Mouse (Mus musculus): ENCODE results near the gene Itga3. TPM values are rescaled to one million over a fixed set of nuclear protein-coding genes. Genes with fewer than 3 reads are reported as not detected.

Gene Itga3
- total RNA-seq, 1 experiment from 2014 or later = 0.23 TPM

DNA sequence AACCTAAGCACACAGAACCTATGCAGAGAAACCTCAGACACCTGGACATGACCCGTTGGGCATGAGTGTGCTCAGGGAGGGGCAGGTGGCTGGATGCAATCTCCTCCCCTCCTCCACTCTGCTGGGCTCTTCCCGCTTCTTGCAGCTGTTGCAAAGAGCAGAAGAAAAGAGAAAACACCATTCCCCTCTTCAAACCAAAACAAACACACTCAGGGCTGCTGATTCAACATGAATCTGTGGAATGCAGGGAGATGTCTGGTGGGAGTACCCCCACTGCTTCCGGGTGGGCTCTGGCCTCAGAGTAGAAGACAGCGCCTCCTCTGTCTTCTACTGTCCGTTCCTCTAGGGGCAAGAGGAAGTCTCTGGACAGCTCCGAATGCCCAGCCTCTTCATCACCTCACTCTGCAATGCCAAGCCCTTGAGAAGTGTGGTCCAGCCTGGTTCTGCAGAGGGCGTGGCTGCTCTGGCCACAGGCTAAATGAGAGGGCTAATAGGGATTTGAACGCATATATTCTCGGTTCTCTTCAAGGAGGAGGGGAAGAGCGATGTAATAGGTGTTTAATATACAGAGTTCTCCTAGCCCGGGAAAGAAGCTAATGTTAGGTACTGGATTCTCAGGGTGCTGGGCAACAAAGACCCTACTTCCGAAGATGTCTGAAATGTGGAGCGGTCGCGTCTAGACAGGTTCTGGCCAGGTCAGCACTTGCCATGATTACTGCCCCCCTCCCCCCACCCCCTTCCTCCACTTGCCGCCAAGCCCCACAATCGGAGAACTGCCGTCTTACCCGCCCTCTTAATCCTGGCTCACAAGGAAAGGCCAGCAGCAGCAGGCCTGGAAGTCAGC, 1.2 kb downstream of the Itga3 start:
- ATAC-seq (ENCODE audit: extremely low read depth, insufficient number of reproducible peaks, low FRiP score, poor library complexity, severe bottlenecking) = no peak

GRCm38 (mm10) chr11:95074694-95075093, 1.9 kb downstream of the Itga3 start:
- no peak for ATAC-seq (ENCODE audit: extremely low read depth, insufficient number of reproducible peaks, low FRiP score, poor library complexity, severe bottlenecking)

- ATAC-seq (ENCODE audit: extremely low read depth, insufficient number of reproducible peaks, low FRiP score, poor library complexity, severe bottlenecking) = no peak
Measured at GRCm38 (mm10) chr11:95073835-95074234, 2.8 kb downstream of the Itga3 start.

DNA sequence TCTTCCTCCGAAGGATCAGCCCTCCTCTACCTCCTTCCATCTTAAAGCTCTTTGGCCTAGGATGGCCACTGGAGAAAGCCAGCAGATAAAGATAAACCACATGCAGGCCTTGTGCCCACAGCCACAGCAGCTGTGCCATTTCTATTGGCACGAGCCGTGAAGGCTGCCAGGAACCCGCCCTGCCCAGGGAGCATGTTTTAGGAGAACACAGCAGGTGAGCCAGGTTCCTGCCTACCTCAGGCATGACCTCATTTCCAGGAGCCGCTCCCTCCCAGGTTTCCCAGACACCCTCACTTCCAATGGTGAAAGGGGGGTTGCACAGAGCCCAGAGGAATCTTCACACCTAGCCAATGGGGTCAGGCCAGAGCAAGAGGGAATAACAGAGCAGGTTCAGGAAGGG, 3.8 kb downstream of the Itga3 start:
- no peak for ATAC-seq (ENCODE audit: extremely low read depth, insufficient number of reproducible peaks, low FRiP score, poor library complexity, severe bottlenecking)

- no peak for ATAC-seq (ENCODE audit: extremely low read depth, insufficient number of reproducible peaks, low FRiP score, poor library complexity, severe bottlenecking)
Measured at GRCm38 (mm10) chr11:95072136-95072535, 4.5 kb downstream of the Itga3 start.

- ATAC-seq (ENCODE audit: extremely low read depth, insufficient number of reproducible peaks, low FRiP score, poor library complexity, severe bottlenecking) = no peak
Measured at GRCm38 (mm10) chr11:95071266-95071665, 5.3 kb downstream of the Itga3 start.

DNA sequence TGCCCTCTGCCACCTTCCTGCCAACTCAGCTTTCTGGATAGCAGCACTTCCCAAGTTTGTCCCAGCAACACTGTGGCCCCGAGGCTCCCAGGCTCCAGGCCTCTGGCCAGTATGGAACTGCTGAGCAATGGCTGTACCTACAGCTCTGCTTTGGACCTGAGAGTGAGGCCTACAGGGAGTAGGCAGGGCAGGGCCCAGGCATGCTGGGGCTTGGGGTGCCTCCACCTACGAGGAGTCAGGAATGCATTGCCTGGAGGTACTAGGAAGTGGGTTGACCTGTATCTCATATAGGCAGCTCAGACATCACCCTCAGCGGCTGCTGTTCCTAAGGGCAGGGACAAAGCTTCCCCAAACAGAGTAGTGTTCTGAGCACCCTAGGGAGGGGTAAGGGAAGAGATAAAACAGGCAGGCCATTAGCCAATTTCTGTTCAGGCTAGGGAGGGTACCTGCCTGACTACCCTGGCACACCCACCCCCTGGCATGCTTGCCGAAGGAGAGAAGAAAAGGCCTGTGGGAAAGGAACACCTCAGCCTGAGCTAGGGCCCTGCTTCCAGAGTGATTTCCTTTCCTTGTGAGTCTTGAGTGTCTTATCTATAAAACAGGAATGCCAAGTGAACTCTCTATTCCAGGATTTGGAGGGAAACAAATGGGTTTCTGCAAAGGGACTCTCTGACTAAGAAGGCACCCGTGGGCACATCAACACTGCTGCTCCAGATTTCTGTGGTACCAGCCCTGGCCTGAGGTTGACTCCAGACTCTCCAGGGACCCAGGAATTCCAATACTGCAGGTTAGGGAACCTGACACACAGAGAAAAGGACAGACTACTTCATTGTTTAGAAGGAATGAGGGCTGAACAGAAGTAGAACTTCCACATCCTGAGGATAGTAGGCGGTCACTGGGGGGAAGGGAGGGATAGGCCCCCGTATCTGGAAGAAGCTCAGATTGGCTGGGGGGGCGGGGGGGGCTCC, 6.2 kb downstream of the Itga3 start:
- ATAC-seq (ENCODE audit: extremely low read depth, insufficient number of reproducible peaks, low FRiP score, poor library complexity, severe bottlenecking) = no peak

GRCm38 (mm10) chr11:95069226-95069957, 7.2 kb downstream of the Itga3 start:
- no peak for ATAC-seq (ENCODE audit: extremely low read depth, insufficient number of reproducible peaks, low FRiP score, poor library complexity, severe bottlenecking)

DNA sequence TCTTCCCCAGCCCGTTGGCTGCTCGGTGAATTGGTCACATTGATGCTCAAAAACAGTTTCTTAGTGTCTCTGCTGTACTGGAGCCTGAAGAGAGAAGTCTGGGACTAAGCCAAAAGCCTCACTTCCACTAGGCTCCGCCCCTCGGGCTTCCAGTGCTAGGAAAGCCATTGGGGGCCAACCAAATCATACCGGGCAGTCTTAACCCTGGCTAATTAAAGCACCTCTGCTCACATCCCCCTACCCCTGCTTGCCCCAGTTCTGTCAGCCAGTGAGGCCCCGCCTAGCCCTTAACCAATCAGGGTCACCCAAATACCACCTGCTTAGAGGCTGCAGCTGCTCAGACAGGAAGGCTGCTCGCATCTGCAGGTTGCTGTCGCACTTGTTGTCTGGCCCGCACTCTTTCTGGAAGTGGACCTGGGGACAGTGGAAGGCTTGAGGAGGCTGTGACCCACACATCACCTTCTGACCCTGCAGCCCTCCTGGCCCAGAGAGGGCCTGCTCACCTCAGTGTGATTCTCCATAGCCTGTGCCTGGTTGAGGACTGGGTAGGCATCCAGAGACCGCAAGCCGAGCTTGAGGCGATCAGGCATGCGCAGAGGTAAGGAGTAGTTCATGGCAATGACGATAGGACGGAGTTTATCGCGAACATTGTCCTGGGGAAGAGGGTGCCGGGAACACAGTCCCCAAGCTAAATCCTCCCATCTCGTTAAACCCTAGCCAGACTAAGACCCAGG, 19.7 kb downstream of the Itga3 start:
- ATAC-seq (ENCODE audit: extremely low read depth, insufficient number of reproducible peaks, low FRiP score, poor library complexity, severe bottlenecking) = no peak

- no peak for ATAC-seq (ENCODE audit: extremely low read depth, insufficient number of reproducible peaks, low FRiP score, poor library complexity, severe bottlenecking)
Measured at GRCm38 (mm10) chr11:95053062-95053461, 23.5 kb downstream of the Itga3 start.

DNA sequence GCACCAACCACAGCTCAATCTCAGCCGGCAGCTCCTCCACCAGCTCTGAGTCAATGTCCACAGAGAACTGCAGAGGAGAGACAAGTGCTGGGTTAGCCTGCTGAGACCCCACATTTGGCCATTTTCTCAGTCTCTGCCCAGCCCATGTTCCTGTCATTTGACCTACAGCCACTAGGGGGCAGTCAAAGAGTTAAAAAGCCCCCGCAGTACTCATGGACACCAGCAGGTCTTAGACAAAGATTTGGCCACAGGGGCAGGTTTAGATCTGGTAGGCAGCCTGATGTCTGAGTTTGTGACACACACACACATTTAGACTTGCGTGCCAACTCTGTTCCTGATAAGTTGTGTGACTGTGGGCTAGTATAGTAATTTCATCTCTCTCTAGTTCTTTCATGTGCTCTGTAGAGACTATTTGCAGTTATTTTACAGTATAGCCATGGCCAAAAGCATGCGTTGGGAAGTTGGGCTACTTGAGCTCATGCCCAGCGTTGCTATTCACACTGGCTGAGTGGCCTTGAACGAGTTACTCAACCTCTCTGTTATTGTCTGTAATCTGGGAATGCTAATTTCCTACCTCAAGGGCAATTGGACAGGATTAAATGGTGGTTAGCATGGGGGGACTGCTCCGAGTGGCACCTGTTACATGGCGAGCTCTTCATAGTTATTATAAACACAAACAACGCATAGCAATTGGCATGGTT, 29.5 kb downstream of the Itga3 start:
- peak; percentile 68 for ATAC-seq (ENCODE audit: extremely low read depth, insufficient number of reproducible peaks, low FRiP score, poor library complexity, severe bottlenecking)

- no peak for ATAC-seq (ENCODE audit: extremely low read depth, insufficient number of reproducible peaks, low FRiP score, poor library complexity, severe bottlenecking)
Measured at GRCm38 (mm10) chr11:95044185-95044870, 32.3 kb downstream of the Itga3 start.

- ATAC-seq (ENCODE audit: extremely low read depth, insufficient number of reproducible peaks, low FRiP score, poor library complexity, severe bottlenecking) = no peak
Measured at GRCm38 (mm10) chr11:95043608-95044007, 33.0 kb downstream of the Itga3 start.

DNA sequence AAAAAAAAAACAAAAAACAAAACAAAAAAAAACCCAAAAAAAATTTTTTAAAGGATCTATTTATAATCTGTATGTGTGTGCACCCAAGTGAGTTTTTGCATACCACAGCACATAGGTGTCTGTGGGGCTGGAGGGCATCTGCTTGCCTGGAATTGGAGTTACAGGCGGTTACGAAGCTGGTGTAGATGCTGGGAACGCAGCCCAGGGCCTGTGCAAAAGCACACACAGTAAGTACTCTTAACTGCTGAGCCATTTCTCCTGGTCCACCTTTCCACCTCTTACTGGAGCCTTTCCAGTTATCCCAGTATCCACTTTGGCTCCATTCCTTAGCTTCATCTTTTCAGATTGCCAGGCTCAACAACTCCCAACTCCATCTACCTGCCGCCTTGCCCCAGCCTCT, 33.5 kb downstream of the Itga3 start:
- no peak for ATAC-seq (ENCODE audit: extremely low read depth, insufficient number of reproducible peaks, low FRiP score, poor library complexity, severe bottlenecking)

- 0 out of 2 replicates have a peak, but pooled peaks have one; percentile 24 for ATAC-seq (ENCODE audit: extremely low read depth, insufficient number of reproducible peaks, low FRiP score, poor library complexity, severe bottlenecking)
Measured at GRCm38 (mm10) chr11:95042096-95042495, 34.5 kb downstream of the Itga3 start.

GRCm38 (mm10) chr11:95041139-95041609, 35.4 kb downstream of the Itga3 start, which contains the start of gene Pdk2:
Gene Pdk2, minus strand, starts transcription at chr11:95041354.
- ATAC-seq (ENCODE audit: extremely low read depth, insufficient number of reproducible peaks, low FRiP score, poor library complexity, severe bottlenecking) = peak; percentile 91

DNA sequence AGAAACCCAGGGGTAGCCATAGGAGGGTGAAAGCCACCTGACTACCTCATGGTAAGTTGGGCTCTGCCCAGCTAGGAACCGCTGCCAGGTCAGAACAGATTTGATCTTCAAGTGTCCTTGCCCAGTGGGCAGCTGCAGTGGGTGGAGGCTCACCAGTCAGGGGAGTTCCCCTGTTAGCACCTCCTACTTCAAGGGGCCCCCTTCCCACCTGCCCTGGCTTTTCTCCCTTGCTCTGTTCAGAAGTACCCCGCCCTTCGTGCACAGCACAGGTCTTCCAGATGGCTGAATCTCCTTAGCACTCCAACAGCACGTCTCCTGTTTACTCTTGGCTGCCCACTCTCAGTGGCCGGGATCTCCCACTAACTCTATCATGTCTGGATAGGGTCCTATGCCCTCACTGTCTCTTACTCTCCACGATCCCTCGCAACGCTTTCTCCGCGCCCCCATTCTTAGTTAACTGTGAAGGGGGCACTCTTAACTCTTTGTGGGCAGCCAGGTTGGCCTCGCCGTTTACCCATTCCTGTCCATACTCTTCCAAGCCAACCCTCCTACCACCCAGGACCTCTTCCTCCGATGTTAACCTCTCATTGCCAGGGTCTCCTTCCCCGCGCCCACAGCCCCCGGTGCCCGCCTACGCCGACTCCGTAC, 36.0 kb downstream of the Itga3 start:
- ATAC-seq (ENCODE audit: extremely low read depth, insufficient number of reproducible peaks, low FRiP score, poor library complexity, severe bottlenecking) = no peak
